Mouse (Mus musculus): Measurements from ENCODE around the gene Dnttip1.
"Not testable (repeated sequence)": the region's sequence is repeated elsewhere in the genome, so short reads cannot be mapped to it uniquely, and the experiment has no call there.

The Dnttip1 gene

DNA sequence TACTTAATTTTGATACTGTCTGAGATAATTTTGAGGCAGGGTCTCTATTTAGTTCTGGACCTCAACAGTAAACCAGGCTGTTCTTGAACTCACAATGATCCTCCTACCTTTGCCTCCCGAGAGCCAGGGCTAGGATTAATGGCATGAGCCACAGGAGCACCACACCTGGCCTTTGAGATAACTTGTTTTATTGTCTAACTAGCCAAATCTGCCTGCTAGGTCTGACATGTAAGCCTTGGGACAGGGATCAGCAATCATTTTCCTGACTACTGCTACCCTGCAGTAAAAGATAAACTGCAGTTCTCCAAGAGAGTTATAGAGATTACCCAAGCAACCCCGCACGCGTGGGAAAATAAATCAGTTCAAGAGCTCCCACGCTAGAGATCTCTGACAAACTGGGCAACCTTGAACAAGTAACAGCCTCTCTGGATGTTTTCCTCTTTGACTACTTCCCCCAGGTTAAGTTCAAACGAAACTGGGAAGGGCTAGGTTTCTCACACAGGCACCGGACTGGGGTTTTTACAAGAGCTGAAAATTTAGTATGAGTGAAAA is 39.2 kb downstream of the Dnttip1 start:
- no peak for DNase-seq

DNA sequence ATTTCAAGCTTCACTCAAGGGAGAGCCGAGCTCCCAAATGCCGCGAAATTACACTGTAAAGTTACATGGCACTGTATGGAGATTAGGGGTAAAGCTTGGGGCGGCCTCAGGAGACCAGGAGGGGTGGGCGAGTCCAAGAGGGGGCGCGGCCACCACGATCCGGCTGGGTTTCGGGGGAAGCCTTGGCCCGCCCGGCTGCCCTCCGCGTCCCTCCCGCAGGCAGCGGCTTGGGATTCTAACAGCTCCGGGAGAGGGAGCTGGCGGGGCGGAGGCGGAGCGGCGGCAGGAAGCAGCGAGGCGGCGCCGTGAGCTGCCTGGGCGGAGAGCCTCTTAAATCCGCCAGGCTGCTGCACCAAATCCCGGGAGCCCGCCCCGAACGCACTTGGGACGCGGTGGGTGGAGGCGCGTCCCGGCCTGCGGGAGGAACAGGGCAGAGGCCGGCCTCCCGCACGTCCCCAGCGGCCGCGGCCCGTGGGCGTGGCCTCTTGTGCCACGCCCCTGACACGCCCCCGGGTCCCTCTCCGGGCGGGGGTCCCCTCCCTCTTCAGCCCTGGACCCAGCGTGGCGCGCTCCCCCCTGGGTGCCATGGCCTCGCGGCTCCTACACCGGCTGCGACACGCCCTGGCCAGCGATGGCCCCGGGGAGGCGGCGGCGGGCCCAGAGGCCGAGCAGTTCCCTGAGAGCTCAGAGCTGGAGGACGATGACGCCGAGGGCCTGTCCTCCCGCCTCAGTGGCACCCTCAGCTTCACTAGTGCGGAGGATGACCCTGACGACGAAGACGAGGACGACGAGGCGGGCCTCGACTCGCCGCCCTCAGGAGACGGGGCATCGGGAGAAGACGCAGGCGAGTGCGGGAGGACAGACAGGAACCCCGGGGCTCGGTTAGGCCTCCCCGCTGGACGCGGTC is 40.0 kb downstream of the Dnttip1 start, which contains the start of gene Snx21:
TSS of gene Snx21 (plus strand) at position 343 of the 907 bp plus-strand sequence.
- DNase-seq, result peak; percentile 91 to 94

DNA sequence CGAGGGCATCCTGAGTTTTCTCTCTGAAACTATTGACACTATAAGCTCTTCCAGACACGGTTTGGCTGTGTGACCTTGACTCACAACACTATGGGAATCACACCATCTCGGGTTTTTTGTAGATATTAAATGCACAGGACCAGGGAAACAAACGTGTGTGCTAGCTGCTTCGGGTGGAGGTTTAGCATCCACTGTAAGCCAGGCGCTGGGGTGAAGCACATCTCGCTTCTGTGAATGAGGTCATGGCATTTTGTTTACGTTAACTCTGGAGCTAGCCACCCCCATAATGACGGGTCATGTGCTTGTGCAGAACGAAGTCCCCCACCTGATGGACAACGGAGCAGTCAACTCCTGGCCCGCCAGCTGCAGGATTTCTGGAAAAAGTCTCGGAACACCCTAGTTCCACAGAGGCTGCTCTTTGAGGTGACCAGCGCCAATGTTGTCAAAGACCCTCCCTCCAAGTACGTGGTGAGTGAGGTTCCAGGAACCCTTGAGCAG is 40.7 kb downstream of the Dnttip1 start:
- DNase-seq, result peak in 1 of 2 experiments; percentile 45

- no peak for DNase-seq
These were observed 41.2 kb downstream of the Dnttip1 start for GRCm38 (mm10) chr2:164787032-164787431.

DNA sequence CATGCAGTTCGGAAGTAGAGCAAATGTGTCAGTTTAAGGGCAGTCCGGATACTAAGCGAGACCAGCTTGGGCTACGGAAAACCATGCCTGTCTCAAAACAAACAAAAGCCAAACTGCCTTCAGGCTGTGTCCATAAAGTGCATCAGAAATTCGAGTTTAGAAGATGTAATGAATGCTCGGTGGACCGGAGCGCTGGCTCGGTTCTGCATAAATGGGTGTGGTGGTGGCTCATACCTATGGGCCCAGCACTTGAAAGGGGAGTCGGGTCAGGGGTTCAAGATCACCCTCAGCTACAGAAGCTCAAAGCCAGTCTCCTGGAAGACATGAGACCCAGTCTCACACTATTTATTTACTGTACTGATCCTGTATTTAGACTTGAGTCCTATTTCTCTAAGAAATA is 42.0 kb downstream of the Dnttip1 start:
- no peak for DNase-seq

GRCm38 (mm10) chr2:164788411-164788810 is 42.6 kb downstream of the Dnttip1 start:
- no peak for DNase-seq

DNA sequence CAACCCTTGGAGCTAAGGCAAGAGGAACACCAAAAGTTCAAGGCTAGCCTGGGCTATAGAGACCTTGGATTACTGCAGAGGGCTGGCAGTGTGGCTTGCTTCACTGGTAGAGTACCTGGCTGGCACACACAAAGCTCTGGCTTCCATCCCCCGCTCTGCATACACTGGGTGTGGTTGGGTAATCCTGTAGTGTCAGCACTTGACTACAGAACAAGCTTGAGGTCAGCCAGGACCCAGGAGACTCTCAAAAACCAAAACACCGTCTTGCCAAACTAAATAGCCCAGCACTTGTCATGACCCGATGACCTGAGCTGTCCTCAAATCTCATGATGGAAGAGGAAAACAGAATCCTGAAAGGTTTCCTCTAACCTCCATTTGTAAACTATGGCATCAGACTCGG is 44.7 kb downstream of the Dnttip1 start:
- DNase-seq, result no peak

GRCm38 (mm10) chr2:164791841-164792261 is 46.1 kb downstream of the Dnttip1 start:
- peak; percentile 69 for DNase-seq

DNA sequence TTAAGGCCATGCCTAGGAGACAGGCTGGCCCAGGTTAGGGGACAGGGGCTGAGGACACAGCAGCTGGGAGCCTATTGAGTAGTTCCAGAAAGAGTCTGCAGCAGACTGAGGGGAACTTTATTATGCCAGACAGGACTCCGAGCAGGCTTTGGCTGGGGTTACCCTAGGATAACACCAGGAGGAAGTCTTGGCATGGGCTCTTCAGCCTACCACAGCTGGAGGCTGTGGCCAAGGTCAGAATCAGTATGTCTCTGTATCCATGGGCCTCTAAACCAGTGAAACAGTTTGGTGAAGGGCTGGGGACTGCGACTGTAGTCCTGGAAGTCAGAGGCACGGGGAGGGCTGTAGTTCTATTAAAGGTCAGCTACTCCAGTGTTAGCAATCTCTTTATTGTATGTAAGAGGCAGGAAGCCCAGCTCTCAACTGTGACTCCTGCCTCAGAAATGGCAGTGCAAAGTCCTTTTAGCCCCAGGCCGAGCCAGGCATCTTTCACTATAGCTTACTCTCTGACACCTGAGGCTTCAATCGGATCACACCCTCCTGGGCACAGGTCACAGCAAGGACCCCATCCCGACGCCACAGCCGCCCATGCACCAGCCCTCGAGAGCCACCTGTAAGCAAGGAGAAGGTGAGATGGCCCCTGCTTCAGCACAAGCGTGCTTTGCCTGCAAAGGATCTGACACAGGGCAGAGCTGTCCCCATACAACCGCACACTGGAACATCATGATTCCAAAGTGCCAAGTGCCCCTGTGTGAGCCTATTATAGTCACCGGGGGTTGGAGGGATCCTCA is 46.8 kb downstream of the Dnttip1 start:
- peak in 1 of 2 experiments; percentile 12 for DNase-seq

DNA sequence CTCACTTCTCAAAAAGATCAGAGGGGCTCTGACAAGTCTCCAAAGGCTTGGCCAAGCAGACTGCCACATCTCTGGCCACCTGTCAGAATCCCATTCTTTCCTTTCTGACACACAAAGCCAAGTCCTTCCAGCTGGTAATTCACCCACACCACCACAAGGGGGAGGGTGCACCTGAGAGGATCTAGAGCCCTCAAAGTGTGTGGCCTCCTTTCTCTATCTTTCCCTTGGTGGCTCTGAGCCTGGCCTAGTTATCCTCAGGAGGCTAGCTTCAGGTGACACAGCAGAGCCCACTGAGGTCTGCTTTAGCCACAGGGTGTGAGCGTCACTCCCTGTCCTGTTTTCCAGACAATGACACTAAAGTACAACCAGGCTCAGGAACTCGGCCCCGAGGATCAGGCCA is 47.5 kb downstream of the Dnttip1 start:
- peak; percentile 78 to 85 for DNase-seq

DNA sequence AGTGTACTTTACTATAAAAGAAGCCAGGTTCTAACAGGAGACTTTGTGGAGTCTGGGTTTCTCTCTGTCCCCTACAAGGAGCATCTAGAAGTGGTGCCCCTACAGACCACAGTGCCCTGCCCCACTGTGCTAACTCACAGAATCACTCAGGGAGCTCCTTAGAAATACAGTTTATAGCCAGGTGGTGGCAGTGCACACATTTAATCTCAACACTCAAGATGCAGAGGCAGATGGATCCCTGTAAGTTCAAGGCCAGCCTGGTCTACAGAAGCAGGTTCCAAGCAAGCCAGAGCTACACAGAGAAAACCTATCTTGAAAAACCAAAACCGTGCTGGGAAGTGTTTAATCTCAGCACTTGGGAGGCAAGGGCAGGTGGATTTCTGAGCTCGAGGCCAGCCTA is 48.0 kb downstream of the Dnttip1 start:
- DNase-seq, result no peak

DNA sequence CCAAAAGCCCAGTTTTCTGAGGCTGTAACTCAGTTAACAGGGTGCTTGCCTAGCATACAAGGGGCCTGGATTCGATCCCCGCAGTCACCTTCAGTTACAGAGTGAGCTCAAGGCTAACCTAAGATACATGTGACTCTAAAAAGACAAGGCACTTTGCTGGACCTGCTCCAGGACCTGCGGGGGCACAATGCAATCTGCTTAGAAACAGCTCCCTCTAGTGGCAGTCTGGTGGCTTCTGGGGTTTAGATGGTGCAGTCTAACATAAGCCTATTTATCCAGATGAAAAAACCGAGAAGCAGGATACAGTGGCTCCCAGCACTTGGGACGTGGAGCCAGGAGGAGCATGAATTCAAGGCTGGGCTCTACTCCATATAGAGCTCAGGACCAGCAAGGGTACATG is 48.5 kb downstream of the Dnttip1 start:
- peak; percentile 85 to 94 for DNase-seq

DNA sequence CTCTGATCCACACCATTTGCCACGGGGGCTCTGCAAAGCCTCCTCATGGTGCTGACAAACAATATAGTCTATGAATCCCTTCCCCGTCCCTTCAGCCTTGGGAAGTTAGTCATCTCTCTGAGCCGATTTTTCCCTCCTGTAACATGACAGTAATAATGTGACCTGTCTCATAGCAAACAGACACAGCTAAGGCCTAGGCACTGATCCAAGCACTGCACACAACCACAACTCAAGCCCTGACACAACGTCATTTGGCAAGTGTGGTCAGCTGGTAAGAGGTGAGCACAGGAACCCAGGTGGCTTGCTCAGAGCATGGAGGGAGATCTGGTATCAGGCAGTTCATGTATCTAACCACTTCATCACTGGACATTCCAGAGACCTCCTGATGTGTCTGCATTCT is 50.1 kb downstream of the Dnttip1 start:
- DNase-seq, result no peak

GRCm38 (mm10) chr2:164798554-164798953 is 52.8 kb downstream of the Dnttip1 start:
- DNase-seq, result not testable (repeated sequence)

DNA sequence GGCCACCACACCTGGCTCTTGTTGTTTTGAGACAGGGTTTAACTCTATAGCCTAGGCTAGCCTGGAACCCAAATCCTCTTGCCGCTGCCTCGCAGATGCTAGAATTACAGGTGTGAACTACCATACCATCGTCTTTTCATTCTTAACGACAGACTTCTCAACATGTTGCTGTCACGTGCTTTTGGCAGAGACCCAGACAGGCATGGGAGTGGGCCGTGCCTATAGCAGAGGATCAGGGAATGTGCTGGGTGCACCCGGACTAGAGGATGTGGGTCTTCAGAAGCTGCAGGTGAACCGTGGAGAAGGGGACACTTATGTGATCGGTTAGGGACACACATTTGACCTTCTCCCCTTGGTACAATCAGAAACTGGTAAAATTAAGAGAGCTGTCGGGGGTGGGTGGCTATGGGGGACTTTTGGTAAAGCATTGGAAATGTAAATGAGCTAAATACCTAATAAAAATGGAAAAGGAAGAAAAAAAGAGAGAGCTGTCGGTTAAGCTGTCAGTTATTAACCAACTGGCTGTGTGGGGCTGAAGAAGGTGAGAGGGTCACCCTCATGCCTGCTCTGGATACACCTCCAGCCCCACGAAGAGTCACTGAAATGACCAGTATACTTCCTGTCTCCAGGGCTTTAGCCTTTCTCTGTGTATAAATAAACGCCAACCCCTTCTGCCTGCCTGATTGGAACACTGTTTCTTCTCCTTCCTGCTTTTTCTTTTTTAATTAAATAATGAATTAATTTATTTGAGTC is 54.6 kb downstream of the Dnttip1 start:
- DNase-seq, result no peak

DNA sequence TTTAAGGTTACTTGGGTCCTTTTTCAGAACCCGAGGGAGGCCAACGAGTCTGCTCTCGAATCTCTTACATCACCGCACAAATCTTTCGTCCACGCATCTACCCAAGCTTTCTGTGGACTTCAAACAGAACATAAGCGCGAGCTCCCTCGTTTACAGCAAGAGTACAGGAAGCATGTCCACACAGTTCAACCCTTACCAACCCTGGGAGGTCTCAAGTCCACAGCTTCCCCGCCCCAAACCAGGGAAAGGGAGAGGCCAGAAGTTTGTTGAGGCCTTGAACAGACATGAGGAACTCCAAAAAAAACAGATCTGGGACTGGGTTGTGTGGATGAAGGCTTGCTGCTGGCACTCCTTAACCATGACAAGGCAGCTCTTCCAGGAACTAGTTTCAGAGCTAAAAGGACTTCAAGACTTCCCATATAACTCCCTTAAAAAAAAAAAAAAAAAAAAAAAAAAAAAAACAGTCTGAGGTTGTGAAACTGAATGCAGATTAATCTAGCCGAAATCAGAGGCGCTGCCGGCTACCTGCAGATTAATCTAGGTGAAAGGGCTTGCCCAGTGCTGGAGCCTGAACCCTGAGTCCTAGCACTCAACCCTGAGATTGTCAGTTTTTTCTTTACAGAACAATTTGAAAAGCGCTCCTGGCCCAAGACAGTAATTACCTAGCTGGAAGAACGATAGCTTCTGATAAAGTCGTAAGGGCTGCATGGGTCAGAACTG is 57.6 kb downstream of the Dnttip1 start:
- DNase-seq, result no peak

GRCm38 (mm10) chr2:164803921-164804313 is 58.1 kb downstream of the Dnttip1 start:
- no peak for DNase-seq

GRCm38 (mm10) chr2:164804533-164805331 is 58.9 kb downstream of the Dnttip1 start, which contains the start of the genes Acot8 and Zswim3:
Gene Acot8 (minus strand): TSS chr2:164804882.
Gene Zswim3 (plus strand): TSS chr2:164805098.
- DNase-seq, result peak; percentile 97 to 99

- no peak for DNase-seq
These were observed 59.5 kb downstream of the Dnttip1 start for GRCm38 (mm10) chr2:164805332-164805718.

DNA sequence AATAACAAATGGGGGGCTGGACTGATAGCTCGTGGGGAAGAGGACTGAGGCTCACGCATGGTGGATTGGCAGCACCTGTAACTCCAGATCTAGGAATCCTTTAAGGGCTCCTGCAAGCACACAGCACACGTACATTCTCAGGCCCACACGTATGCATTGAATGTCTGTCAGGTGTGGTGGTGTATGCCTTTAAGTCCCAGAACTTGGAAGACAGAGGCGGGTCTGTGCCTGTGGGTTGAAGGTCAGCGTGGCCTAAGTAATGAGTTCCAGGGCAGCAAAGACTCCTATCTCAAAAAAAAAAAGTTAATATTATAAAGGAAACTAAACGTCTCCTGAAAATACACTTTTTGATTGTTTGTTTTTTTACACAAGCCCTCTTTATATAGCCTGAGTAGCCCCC is 60.8 kb downstream of the Dnttip1 start:
- DNase-seq, result no peak

- no peak for DNase-seq
These were observed 67.8 kb downstream of the Dnttip1 start for GRCm38 (mm10) chr2:164813557-164813956.
